Mouse (Mus musculus) liver, postnatal 0 days (tissue): Measurements from ENCODE around the gene Eri2. TPM values are rescaled to one million over a fixed set of nuclear protein-coding genes. Genes with fewer than 3 reads are reported as not detected.

ENCODE experiments used
- ATAC-seq: fragments of 200-750 bp; cut with Nextera tagmentation; 2 replicates; pipeline ENCODE4 v1.8.0; 2017; ENCODE audit warnings: mild to moderate bottlenecking, moderate library complexity
- DNase-seq: peaks from one replicate; pipeline ENCODE4 v3.0.0-alpha.2; 2016
- H3K27ac ChIP-seq: fragments of 300-500 bp; sonication (generic); 2 replicates; pipeline ENCODE4 v1.5.1; 2014; ENCODE audit warnings: antibody characterized with exemption, moderate library complexity, mild to moderate bottlenecking, low read depth
- H3K27me3 ChIP-seq: fragments of 300-500 bp; sonication (generic); 2 replicates; pipeline ENCODE4 v1.6.1; 2014; ENCODE audit warnings: low read length, control low read depth, mixed read lengths; ENCODE audit not compliant: insufficient read depth
- H3K36me3 ChIP-seq: fragments of 300-500 bp; sonication (generic); replicated peaks from 2 replicates; pipeline ENCODE4 v1.6.1; 2014; ENCODE audit warnings: mild to moderate bottlenecking, control low read depth, low read length, moderate library complexity, mixed read lengths; ENCODE audit not compliant: insufficient read depth
- H3K4me1 ChIP-seq: fragments of 300-500 bp; sonication (generic); 2 replicates; pipeline ENCODE4 v1.6.1; 2014; ENCODE audit warnings: antibody characterized with exemption, mild to moderate bottlenecking, control low read depth; ENCODE audit not compliant: insufficient read depth
- H3K4me2 ChIP-seq: fragments of 300-500 bp; sonication (generic); 2 replicates; pipeline ENCODE4 v1.6.1; 2014; ENCODE audit warnings: low read depth, mild to moderate bottlenecking, low read length, moderate library complexity, mixed read lengths
- H3K4me3 ChIP-seq: fragments of 300-500 bp; sonication (generic); 2 replicates; pipeline ENCODE4 v1.5.1; 2014; ENCODE audit warnings: low read depth, low read length
- H3K9ac ChIP-seq: fragments of 300-500 bp; sonication (generic); replicated peaks from 2 replicates; pipeline ENCODE4 v1.6.1; 2014; ENCODE audit warnings: mild to moderate bottlenecking, moderate library complexity
- H3K9me3 ChIP-seq: fragments of 300-500 bp; sonication (generic); 2 replicates; pipeline ENCODE4 v1.6.1; 2016; ENCODE audit warnings: mild to moderate bottlenecking, control low read depth, low read length, mixed read lengths
- CTCF ChIP-seq: sonication (generic); IDR thresholded peaks from 2 replicates; pipeline ENCODE4 v1.5.1; 2016; ENCODE audit warnings: antibody characterized with exemption, low read depth
- EP300 ChIP-seq: IDR thresholded peaks from 2 replicates; pipeline ENCODE4 v1.6.1; 2016; ENCODE audit warnings: antibody characterized with exemption, low read depth, mild to moderate bottlenecking
- WGBS: fragments of 180-500 bp; shearing (Covaris S2); extraction: QIAGEN DNeasy Blood & Tissue Kit; methylation state at CpG from one replicate; pipeline ENCODE4 v1.1.7; 2014; ENCODE audit not compliant: insufficient replicate concordance; 5-methylcytosine and 5-hydroxymethylcytosine counted together
- polyA plus RNA-seq: library from polyadenylated mRNA; unstranded; fragments of >200 nt; fragmentation: Nextera tagmentation; extraction: Ambion mirVana; gene quantifications from 2 replicates; pipeline ENCODE4 v1.2.1, GENCODE M21; 2015

Eri2 gene
- 5.2 and 6.5 TPM in 2 replicates for polyA plus RNA-seq

DNA sequence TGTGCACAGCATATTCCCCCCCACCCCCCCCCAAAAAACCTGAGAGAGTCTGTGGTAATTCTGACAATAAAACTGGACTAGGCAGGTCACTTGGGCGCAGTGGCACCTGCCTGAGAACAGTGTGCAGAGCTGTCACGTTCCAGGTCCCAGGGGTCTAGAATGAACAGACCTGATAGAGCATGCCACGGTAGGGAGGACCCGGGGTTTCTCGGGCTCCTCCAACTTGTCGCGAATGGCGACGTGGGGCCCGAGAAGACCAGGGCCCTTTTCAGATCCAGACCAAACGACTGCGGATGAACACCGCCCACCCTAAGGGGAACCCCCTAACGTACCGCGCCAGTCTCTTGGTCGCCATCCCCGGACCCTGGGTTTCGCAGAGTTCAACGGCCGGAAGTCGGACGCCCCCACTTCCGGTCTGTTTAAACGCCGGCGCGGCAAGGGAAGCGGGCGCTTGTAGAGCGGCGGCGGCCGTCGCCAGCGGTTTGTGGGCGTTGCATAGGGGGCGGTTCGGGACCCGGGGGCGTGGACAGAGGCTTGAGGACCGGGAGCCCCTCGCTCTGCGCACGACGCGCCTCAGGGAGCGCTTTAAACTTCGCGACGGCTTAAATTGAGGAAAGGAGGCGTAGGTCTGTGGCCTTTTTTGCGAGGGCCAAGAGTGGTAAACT is at the start of gene Eri2, which contains the start of gene Rexo5:
Eri2 (minus strand) TSS at position 473 of the 665 bp plus-strand sequence.
Rexo5 (plus strand) TSS at position 421 of the 665 bp plus-strand sequence.
- Histone ChIP-seq H3K4me3 (peak within 1 kb of the TSS; percentile 93), H3K4me1 (peaks cover 11% of the 10 kb centered on the region), H3K9me3 (no peaks in the 10 kb centered on the region), H3K4me2 (peak within 1 kb of the TSS; percentile 92), H3K27ac (peak within 1 kb of the TSS; percentile 77), H3K36me3 (peaks cover 7% of the 10 kb centered on the region; the same call in 1 of the 2 replicates), H3K9ac (peak within 1 kb of the TSS; percentile 71), H3K27me3 (no peaks in the 10 kb centered on the region)
- TF ChIP-seq CTCF: 0 out of 2 replicates have a peak, but pooled peaks have one; percentile 1
- TF ChIP-seq EP300: peak; percentile 67
- DNase-seq (peak; percentile 94), ATAC-seq (peak; percentile 97)
- under 1% methylated on average over 53 of the region's 53 CpGs for WGBS

DNA sequence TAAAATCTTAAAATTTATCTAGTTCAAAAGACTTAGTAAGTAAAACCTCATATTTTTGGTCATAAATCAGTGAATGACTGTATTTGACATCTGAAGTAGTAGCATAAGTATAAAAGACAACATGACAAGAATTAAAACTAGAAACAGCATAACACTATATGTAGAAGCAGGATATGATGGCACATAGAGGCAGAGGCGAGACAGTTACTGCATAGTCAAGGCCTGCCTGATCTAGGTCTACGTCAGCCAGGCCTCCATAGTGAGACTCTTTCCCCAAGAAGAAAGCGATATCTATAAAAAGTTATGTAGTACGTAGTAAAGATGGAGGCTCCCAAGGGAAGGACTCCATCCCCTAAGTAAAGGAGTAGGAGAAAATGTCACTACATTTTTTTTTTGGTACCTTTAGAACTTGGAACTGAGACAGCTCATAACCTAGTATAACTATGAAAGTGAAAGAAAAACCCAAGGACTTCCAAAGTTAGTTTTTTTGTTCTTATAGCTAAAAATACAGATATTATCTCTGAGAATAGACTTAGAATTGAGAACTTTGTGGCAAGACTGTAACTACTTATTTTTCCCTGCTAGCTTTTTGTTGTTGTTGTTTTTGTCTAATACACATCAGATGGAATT is 48.1 kb upstream of the Eri2 start:
- DNase-seq (no peak), ATAC-seq (no peak)
- Histone ChIP-seq H3K27me3 (no peaks in the 10 kb centered on the region), H3K27ac (no peak overlapping the region), H3K9me3 (no peaks in the 10 kb centered on the region), H3K9ac (no peak overlapping the region), H3K4me2 (no peak overlapping the region), H3K4me1 (no peaks in the 10 kb centered on the region), H3K36me3 (peaks cover 26% of the 10 kb centered on the region; the same call in 1 of the 2 replicates), H3K4me3 (no peak overlapping the region)
- WGBS: 94% methylated on average over 4 of the region's 4 CpGs
- TF ChIP-seq CTCF (no peak), EP300 (no peak)

DNA sequence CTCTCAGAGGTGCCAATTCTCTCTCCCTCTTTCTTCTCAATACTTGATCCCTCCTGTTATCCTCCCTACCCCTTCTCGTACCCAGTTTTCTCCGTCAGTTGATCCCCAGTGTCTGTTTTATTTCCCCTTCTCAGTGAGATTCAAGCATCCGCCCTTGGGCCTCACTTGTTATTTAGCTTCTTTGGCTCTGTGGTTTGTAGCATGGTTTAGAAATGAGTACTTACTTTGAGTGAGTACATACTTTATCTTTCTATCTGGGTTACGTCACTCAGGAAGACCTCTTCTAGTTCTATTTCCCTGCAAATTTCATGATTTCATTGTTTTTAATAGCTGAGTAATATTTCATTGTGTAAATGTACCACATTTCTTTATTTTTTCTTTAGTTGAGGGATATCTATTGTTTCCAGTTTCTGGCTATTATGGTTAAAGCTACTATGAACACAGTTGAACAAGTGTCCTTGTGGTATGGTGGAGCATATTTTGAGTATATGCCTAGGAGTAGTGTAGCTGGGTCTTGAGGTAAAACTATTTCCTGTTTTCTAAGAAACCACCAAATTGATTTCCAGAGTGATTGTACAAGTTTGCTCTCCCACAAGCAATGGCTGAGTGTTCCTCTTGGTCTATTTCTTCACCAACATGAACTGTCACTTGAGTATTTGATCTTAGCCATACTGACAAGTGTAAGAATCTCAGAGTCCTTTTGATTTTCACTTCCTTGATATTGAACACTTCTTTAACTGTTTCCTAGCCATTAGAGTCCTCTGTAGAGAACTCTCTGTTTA is 42.3 kb upstream of the Eri2 start:
- TF ChIP-seq CTCF: no peak
- TF ChIP-seq EP300: no peak

DNA sequence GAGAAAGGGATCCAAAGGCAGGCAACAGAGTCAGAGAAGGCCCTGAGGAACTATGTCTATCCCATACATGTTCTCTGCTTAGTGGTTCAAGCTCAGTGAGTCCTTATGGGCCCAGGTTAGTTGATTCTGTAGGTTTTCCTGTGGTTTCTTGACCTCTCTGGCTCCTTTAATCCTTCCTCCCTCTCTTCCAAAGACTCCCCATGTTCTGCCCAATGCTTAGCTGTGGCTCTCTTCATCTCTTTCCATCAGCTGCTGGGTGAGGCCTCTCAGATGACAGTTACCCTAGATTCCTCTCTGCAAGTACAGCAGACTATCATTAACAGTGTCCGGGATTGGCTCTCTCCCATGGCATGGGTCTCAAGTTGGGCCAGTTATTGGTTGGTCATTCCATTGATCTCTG is 41.5 kb upstream of the Eri2 start:
- no peak overlapping the region for H3K27ac ChIP-seq
- TF ChIP-seq EP300 (no peak), CTCF (no peak)
- no peak for ATAC-seq
- no peaks in the 10 kb centered on the region for H3K4me1 ChIP-seq
- 88% methylated on average over 1 of the region's 1 CpGs for WGBS
- no peak overlapping the region for H3K4me2 ChIP-seq
- no peaks in the 10 kb centered on the region for H3K27me3 ChIP-seq
- no peaks in the 10 kb centered on the region; the same call in 1 of the 2 replicates for H3K36me3 ChIP-seq
- H3K9me3 ChIP-seq: no peaks in the 10 kb centered on the region
- H3K9ac ChIP-seq: no peak overlapping the region
- no peak for DNase-seq
- no peak overlapping the region for H3K4me3 ChIP-seq

More for the DNA sequence above, 42.3 kb upstream of the Eri2 start:
- ATAC-seq: no peak
- Histone ChIP-seq H3K27ac (no peak overlapping the region), H3K4me3 (no peak overlapping the region), H3K4me1 (no peaks in the 10 kb centered on the region), H3K4me2 (no peak overlapping the region), H3K9me3 (no peaks in the 10 kb centered on the region), H3K27me3 (no peaks in the 10 kb centered on the region), H3K36me3 (no peaks in the 10 kb centered on the region; the same call in 1 of the 2 replicates), H3K9ac (no peak overlapping the region)
- 72% methylated on average over 4 of the region's 4 CpGs for WGBS
- DNase-seq: no peak

DNA sequence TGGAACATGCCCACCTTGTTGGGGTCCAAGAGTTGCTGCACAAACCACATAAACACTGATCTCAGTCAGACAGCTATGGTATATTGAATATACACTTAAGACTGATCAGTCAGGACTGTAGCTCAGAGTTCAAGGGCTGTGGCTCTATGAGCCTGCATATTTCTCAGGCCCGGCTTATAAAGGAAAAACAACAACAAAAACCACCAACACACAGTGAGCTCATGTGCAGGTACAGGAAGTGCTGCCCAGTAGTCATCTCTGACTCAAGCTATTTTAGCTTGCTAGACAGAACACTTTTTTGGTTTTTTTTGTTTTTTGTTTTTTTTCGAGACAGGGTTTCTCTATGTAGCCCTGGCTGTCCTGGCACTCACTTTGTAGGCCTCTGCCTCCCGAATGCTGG is 14.9 kb upstream of the Eri2 start:
- H3K9ac ChIP-seq: no peak overlapping the region
- no peaks in the 10 kb centered on the region for H3K27me3 ChIP-seq
- no peaks in the 10 kb centered on the region for H3K9me3 ChIP-seq
- DNase-seq (no peak), ATAC-seq (no peak)
- TF ChIP-seq EP300 (no peak), CTCF (no peak)
- H3K4me2 ChIP-seq: no peak overlapping the region
- no peaks in the 10 kb centered on the region for H3K4me1 ChIP-seq
- WGBS: 87% methylated on average over 3 of the region's 3 CpGs
- peaks cover 16% of the 10 kb centered on the region for H3K36me3 ChIP-seq
- no peak overlapping the region for H3K27ac ChIP-seq
- no peak overlapping the region for H3K4me3 ChIP-seq

DNA sequence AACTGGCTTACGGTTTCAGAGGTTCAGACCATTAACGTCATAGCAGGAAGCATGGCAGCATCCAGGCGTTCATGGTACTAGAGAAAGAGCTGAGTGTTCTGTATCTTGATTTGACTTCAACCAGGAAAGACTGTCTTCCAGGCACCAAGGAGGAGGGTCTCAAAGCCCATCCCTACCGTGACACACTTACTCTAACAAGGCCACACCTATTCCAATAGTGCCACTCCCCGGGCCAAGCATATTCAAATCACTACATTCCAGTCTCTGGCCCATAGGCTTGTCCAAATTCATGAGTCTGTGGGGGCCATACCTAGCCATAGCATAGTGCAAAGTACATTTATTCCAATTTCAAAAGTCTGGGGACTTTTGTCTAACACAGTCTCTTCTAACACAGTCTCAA is 13.5 kb upstream of the Eri2 start:
- Histone ChIP-seq H3K27ac (no peak overlapping the region), H3K4me3 (no peak overlapping the region), H3K9me3 (no peaks in the 10 kb centered on the region), H3K4me2 (no peak overlapping the region), H3K4me1 (no peaks in the 10 kb centered on the region), H3K9ac (no peak overlapping the region), H3K36me3 (peaks cover 16% of the 10 kb centered on the region), H3K27me3 (no peaks in the 10 kb centered on the region)
- DNase-seq (no peak), ATAC-seq (no peak)
- 91% methylated on average over 5 of the region's 5 CpGs for WGBS
- no peak for TF ChIP-seq EP300
- no peak for TF ChIP-seq CTCF
